Mouse (Mus musculus) B cell, adult 2 months (primary cell): ENCODE data around the gene Arhgap10.
A peak's percentile ranks its signal among the peaks of the same experiment; 100 is the strongest.

ENCODE experiments used
- DNase-seq, 2 experiments: peaks; one replicate each; pipeline ENCODE4 v3.0.0; 2022

Arhgap10 gene

DNA sequence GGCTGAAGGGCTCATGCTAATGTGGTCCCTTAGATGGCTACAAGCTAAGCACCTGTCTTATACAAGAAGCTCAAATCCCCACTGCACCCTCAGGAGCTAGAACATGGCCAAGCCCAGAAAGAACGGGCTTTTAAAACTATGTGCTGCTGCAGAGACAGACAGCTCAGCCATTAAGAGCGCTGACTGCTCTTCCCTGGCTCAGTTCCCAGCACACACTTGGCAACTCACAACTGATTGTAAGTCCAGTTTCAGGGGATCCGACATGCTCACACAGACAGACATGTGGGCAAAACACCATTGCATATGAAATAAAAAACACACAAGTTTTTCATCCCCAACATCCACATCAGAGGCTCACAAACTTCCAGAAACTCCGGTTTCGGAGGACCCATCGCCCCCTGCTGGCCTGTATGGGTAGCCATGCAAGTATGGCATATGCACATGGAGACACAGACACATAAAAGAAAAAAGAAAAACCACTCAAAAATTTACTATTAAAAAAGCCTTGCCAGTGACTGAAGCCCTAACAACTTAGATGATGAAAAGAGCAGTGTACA is 77.4 kb downstream of the Arhgap10 start:
- DNase-seq = peak; percentile 25 to 34

DNA sequence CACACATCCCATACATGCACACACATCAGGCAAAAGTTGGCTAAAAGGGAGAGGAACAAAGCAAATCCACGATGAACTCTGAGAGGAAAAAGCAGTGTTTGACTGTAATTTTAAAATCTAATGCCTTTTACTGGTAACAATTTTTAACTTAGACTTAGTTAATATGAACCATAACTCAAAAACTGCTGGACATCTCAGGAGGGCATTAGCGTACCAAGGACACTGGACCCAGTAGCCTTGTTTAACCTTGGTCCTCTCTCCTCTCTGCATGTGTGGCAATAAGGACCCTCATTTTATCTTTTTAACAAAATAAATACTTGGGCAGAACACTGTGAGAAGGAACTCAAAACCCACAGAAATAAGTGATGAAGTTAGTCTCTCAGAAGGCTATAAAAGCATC is 78.1 kb downstream of the Arhgap10 start:
- DNase-seq = no peak

DNA sequence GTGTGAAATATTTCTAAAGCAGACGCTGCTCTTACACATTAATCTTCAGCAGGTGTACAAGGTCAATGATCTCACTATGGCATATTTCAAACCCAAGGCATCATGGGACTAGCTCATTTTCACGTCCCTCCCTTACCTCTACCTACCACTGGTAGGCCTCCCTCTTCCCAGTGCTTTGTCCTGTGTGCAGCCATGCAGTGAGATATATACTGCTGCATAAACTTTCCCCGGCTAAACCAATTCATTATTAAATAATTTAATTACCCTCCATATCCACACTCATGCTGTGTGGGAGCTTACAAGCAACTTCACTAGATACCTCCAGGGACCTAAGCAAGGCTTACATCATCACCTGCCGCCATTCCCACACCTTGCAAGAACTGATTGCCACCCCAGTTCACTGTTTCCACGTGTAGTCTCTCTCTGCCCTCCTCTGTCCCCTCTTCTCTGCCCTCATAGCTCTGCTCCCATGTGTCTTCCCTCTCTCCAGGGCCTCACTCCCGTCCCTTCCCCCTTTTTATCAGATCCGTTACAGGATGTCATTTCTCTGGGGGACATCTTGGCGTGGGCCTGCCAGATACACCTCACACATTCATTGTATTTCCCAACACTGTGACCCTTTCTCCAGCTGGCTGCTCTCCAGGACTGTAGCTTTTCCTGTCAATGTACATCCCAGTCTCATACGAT is 79.8 kb downstream of the Arhgap10 start:
- DNase-seq = no peak

DNA sequence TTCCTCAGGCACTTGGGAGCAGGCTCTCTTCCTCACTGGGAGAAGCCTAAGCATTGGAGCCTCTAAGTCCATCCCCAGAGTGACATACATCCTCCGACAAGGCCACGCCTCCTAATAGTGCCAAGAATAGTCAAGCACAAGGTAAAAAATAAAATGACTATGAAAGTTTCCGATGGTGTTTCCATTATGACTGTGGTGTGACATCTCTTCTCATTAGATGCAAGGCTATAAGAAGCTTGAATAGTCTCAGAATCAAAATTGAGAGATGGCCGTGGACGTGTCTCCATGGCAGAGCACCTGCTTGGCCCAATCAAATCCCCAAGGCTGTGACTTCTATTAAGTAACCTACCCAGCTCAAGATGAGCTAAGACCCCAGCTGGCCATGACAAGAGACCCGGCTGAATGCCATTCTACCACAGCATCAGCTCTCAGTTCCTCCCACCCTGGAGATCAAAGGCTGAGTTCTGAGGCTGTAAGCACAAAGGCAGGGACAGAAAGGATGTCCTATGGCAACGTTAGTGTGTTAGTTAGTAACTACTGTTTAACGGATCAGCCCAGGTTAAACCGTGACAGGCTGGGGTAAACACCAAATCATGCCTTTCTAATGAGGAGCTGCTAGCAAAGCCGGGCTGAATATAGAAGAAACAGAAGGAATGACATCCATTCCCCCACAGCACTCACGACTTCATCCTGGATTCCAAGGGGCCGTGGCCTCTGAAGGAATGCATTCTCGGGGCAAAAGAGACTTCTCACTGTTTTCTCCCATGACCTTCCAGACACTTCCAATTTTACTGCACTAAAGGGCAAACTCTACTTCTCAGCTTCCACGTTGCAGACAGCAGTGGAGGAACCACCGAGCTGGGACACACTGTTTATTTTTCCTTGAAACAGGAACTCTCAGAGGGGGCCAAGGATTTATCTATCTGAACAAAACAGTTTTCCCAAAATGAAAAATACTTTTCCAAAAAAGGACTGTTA is 81.5 kb downstream of the Arhgap10 start:
- no peak for DNase-seq

DNA sequence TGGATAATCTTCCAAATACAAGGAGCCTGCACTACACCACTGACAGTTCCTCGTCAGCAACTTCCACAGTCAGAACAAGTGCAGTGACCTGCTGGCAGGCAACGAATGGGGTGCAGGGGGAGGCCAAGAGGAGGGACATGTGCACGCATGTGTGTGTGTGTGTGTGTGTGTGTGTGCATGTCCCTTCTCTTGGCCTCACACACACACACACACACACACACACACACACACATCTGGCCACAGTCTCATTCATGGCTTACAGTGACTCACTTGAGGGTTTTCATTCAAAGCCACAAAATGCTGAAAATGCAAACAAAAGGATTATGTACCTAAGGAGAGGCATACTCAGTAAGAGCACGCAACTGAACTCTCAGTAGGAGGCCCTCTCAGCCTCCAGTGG is 84.5 kb downstream of the Arhgap10 start:
- no peak for DNase-seq

DNA sequence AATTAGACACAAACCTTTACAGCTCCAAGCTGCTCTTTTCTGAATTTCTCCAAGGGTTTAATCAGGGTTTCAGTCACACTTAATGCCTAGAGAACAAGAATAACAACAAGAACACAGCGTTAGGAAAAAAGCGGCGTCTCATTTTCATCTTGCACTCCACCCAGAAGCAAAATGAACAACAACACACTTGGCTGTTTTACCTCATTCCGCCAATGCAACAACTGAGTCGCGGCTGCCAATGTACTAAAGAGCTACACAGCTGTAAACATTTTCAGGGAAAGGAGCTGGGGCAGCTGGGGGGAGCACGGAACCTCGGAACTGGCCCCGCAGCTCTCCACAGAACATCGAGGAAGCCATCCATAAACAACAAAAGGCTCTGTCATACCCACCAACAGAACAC is 85.0 kb downstream of the Arhgap10 start:
- no peak for DNase-seq

DNA sequence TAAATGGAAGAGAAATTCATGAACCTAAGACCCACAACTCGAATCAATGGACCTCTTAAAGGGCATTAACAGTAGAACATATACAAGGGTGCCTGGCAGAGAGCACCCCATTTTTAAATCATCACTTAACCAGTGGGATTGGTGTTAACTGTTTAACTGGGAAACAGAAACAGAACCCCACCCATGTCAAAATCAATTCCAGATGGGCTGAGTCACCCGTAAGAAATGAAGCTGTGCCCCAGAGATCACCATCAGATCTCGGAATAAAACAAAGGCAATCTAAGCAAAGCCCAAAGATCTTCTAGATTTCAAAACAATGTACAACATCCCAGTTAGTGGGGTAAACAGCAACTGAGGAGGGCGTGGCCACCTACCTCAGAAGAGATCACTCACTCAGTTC is 89.3 kb downstream of the Arhgap10 start:
- DNase-seq = no peak

DNA sequence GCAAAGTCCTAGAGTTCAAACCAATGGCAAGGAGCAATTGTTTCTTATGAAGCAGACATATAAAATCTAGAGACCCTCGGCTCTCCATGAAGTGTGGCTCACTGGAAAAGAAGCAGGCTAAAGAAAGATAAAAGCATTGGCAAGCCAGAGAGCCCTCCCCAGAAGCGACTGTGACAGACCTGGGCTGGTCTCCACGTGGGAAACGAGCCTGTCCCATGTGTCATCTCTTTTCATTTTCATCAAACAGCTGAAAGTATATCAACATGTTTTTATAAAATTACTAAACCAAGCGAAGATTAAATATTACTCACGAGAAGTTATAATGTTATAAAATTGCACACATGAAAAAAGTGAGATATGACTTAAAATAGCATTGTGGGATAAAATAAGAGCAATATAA is 89.7 kb downstream of the Arhgap10 start:
- DNase-seq = no peak

DNA sequence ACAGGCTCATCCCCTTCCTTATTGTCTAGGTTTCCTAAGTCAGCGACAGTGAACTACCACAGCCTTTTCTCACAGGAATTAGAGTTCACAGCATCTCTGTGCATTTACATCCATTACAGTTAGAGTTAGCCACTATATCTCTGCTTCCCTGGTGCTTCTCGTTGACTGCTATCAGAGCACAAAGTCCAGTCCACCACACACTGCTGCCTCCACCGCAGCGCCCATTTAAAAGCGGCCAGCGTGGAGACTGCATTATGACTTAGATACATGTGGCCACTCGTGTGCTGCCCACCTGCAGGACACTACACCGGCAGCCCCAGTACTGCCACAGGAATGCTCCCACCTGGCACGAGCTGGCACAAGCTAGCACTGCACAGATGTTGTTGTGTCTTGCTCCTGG is 90.3 kb downstream of the Arhgap10 start:
- no peak for DNase-seq

DNA sequence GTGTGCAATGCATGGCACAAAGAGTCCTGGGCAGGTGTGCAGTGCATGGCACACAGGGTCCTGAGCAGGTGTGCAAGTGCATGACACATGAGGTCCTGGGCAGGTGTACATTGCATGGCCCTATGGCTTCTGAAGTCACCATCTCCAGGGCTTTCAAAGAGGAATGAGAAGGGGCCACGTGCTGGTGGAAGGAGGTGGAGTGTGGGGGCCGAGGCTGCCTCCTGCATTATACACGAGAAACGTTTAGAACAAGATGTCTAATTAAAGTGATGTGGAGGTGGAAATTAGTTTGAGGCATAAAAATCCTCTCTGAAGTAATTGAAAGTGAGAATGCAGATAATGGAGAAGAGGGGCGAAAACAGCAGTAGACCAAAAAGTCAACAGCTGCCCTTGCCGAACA is 93.9 kb downstream of the Arhgap10 start:
- no peak for DNase-seq

DNA sequence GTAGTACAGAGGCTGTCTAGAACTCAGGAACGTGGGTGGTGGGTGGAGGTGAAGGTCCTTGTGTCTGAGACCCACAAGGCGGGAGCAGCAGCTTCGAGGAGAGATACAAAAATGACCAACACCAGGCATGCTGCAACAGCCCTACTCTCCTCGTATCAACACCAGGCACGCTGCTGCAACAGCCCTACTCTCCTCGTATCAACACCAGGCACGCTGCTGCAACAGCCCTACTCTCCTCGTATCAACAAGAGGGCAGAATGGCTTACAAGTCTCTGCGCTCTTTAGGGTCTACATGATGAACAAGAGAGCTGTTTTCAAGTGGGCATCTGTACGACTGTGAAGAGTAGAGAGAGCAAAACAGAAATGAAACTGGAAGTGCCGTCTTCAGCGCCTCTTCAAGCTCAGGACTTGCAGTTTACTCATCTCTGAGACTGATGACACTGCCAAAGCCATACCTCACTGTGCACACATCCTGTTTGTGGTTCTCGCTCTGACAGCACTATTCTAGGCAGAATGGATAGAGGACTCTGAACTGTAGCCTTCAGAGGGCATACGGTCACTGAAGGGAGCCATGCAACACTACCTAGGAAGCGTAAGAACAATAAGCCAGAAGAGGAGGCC is 95.0 kb downstream of the Arhgap10 start:
- peak; percentile 48 to 51 for DNase-seq

DNA sequence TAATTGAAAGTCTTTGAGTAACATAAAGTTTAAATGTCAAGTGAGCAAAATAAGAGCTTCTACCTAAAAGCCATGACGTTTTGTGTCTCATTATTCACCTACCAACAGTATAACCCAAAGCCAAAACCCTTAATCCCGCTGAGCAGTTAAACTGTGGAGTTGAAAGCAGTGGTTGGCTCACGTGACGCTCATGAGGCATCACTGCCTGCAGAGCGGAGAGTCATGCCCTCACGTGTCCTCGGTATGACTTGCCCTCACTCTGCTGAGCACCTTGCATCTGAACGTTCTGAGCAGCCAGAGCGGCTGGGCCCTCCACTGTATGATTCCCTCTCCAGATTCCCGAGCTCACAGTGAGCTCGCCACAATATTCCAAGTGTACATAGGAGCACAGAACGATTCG is 96.2 kb downstream of the Arhgap10 start:
- no peak for DNase-seq

DNA sequence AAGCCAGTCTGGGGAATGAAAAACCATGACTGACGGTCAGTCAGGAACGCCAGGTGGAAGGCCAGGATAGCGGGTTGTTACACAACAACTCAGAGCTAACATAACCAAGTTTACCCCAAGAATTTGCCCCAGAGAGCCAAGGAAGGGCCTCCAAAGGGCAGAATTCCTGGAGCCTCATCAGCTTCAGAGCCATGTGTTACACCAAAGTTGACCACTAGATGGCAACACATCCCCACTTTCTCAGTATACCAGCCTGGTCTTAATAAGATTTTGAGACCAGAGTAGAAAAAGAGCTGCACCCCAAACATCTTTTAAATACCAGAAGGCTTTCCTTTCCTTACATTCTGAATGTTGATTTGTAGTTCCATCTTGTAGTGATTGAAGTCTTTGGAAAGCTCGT is 98.0 kb downstream of the Arhgap10 start:
- DNase-seq = peak; percentile 77 to 79

DNA sequence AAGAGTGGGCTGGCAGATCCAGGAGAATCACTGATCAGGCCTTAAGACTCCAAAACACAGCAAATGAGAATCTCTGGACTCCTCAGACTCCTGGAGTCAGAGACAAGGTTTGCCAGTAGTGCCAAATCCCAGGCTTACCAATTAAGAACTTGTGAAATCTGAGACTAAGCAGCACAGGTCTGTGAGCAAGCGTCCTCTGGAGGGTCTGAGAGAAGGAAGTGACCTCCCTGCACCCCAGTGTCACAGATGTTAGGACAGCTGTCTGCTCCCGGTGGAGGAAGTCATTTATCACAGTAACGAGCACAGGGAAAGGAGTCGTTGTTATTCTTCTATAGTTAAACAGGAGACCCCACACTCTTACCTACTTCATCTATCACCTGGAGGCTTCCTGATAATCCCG is 101.0 kb downstream of the Arhgap10 start:
- DNase-seq = no peak

DNA sequence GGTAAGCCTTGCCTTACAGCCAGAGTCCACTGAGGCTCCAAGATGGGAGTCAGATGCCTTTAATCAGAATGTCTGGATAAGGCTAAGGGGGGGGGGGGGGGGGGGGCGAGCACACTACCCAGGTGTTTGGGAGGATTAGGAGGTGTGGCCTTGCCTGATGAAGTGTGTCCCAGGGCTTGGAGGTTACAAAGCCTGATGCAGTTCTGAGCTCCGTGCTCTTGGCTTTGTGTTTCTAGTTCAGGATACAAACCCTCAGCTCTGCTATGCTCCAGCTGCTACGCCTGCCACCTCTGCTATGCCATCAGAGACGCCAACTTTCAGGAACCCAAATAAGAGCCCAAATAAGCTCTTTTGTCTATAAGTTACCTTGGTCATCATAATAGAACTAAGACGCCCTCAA is 101.7 kb downstream of the Arhgap10 start:
- DNase-seq = no peak

DNA sequence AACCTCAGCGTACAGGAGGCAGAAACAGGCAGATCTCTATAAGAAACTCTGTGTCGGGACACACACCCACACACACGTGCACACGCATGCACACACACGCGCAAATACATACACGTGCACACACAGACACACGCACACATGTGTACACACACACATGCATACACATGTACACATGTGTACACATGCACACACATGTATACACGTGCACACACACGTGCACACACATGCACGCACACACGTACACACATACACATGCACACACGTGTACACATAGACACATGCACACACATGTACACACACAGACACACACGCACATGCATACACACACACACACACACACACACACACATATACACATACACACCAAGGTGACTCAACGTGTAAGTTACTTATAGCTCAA is 106.5 kb downstream of the Arhgap10 start:
- DNase-seq = no peak

DNA sequence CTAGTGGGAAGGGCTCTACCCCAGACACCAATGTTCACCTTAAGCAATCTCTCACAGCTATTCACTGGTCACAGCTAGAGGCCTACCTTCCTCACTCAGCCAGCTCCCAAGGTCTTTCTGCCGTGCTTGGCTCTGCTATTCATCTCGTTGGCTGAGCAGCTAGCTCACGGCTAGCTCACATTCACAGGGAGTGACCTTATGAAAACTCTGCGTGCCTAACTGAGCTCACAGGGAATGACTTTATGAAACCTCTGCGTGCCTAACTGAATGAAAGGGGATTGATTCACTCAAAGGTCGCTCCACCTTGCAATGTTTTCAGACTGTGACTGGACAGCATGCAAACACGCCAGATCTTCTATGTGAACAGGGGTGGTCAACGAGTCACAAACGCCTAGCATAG is 107.4 kb downstream of the Arhgap10 start:
- DNase-seq = no peak

DNA sequence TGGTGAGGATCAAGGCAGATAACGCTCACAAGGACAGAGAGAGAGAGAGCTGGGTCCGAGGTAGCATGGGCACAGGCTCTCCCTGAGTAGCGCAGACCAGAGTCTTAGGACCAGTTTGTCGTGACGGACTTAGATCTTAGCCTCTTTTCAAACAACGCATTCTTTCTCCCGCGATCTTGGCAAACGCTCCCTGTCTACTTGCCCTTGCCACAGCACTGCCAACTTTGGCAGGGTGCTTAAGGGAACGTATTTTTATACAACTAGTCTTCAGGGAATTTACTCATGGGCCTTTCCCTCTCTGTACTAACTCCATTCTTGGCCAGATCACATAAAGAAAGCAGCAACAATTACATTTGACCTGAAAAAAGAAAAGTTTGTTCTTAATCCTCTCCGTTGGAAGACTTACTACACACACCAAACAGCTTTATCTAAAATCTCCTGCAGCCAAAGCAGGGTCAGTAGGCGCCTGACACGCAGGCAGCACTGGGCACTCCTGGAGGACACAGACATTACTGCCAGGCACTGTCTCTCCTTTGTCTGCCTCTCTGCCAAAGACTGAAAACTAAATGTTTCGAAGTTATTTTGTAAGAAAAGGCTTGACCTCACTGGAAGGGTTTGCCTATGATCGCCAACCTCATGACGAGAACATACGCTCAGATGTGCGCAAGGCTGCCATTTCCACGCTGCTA is 109.1 kb downstream of the Arhgap10 start:
- DNase-seq = no peak

DNA sequence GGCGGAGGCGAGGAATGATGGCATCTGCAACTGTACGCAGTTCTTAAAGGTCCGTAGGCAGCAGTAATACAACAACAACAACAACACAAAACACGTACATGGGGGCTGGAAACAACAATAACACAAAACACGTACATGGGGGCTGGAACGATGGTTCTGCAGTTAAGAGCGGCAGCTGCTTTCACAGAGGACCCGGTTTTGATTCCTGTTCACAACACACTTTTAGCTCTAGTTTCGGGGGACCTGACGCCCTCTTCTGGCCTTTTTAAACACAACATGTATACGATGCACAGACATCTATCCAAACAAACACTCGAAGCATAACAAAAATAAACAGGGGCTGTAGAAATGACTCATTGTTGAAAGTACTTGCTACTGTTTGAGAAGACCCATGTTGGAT is 110.9 kb downstream of the Arhgap10 start:
- DNase-seq = no peak

DNA sequence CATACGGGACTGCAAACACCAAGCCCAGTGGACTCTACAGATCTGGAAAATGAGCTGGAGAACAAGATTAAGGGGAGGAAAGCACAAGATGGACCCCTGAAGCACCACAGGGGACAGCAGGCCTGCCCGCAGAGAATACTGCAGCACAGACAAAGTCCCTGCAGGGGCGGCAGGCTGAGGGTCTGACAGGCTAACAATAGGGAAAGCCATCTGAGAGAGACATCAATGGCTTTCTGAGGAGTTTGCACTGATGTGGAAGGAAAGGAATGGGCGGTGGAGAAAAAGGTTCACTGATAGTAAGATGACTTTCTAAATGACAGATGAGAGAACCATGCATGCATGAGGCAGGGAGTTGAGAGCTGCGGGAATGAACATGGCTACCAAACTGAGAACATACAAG is 111.3 kb downstream of the Arhgap10 start:
- no peak for DNase-seq

DNA sequence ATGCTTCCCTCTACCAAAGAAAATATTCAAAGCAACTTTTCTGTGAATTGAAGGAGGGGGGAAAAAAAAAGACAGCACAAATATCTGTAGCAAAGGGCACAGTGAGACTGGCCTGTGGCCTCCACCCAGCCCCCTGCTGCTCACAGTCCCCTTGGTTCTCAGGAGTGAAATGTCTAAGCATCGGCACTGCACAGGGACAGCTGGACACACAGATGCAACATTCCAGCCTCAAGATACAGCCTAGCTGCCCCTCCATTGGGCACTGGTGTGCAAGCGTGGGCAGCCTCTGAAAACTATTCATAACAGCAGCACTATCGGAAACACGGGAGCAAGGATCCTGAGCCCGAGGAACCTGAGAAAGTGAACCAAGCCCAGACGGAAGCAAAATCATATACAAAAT is 113.7 kb downstream of the Arhgap10 start:
- DNase-seq = no peak

DNA sequence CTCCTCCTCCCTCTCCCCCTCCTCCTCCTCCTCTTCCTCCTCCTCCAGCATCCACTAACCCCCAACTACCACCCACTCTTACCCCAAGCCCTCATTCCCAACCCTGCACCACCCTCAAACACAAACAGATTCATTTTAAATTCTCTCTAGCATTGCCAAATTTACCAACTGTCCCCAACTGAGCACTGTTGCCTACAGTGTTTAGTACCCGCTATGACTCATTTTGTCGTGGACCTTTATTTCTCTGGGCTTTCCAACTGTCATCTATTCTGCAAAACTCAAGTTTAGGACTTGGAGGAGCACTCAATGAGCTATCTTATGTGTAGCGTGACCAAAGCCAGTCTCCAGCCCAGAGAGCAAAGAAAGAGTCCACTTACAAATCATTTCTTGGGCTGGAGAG is 115.8 kb downstream of the Arhgap10 start:
- no peak for DNase-seq

DNA sequence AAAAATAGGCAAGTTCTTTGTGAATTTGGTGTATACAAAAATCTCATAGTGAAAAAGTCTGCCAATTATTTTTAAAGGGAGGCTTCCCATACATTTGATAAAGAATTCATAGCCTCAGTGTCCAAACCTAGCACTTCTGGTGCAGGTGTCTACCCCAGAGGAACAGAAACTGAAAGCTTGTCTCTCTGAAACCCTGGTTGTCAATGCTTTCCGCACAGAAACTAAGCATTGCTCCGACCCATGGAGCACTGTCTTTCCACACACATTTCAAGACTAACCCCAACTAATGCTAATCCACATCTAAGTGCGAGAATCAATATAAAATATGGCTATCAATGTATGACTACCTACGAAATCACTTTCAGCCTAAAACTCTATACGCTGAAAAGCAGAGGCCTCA is 116.6 kb downstream of the Arhgap10 start:
- peak in 1 of 2 experiments; percentile 7 for DNase-seq
